Mouse (Mus musculus): ENCODE measurements at regions not wholly inside any gene's neighbourhood (a gene's known extent, or its start where the extent isn't known, plus 50 kb on each side); places are given as distances from the start of the nearest gene placed in this dataset.
A peak's percentile ranks its signal among the peaks of the same experiment; 100 is the strongest.
"Not testable (repeated sequence)": the region's sequence is repeated elsewhere in the genome, so short reads cannot be mapped to it uniquely, and the experiment has no call there.

GRCm38 (mm10) chr6:13006596-13006995 lies 63.0 kb upstream of the Tmem106b start:
- DNase-seq = no peak

GRCm38 (mm10) chr6:12994701-12995100 lies 74.9 kb upstream of the Tmem106b start:
- DNase-seq = no peak

DNA sequence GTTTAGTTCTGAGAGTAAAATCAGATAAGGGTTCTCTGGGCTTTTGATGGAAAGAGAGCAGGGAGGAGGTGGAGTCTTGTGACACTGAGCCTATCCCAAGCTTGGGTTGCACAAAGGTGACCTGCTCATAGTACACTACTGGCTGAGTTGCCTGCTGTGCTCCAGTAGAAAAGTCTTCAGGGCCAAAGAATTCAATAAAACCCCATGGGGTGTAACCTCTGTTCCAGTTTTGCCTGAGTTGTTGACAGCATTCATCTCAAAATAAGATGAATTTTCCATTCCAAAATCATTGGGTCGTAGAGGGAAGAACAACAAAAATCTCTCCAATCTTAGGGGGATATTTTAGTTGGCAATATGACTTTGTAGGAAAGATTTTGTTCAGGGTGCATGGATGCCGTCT lies 75.8 kb upstream of the Tmem106b start:
- no peak for DNase-seq

DNA sequence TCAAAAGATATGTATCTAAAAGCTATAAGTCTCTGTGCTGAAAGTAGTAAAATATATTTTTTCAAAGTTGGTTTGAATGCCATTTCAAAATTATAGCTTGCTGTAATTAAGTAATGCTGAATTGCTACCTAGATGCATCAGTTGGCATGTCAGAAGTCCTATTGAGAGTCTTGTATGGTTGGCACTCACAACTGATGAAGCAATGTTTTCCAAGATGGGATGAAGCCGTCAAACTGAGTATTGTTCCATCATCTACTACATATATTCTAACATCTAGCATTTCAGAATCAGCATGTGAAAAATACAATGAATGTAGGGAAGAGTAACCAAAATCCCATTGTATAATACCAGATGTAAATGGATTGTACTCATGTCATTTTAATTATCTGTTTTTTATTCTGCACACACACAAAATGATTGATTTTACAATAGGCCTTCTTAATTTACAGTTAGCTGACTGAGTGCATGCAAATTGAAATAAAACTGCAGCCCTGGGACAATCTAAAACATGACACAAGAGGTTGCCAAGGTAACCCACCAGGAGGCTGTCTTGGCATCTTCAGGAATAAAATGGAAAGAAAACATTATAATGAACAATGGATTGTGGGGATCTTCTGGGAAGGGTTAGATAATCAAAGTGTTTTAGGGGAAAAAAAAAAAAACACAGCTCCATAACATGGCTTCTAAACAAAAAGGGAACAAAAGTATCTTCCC lies 92.2 kb upstream of the Tmem106b start:
- DNase-seq = no peak

- no peak for DNase-seq
Observed at GRCm38 (mm10) chr6:12971604-12972003, 98.0 kb upstream of the Tmem106b start.

- no peak for DNase-seq
Observed at GRCm38 (mm10) chr6:12967291-12967690, 102.3 kb upstream of the Tmem106b start.

GRCm38 (mm10) chr6:12957797-12958196 lies 111.8 kb upstream of the Tmem106b start:
- DNase-seq = no peak

GRCm38 (mm10) chr6:12911610-12912009 lies 157.9 kb upstream of the Tmem106b start:
- DNase-seq = no peak

DNA sequence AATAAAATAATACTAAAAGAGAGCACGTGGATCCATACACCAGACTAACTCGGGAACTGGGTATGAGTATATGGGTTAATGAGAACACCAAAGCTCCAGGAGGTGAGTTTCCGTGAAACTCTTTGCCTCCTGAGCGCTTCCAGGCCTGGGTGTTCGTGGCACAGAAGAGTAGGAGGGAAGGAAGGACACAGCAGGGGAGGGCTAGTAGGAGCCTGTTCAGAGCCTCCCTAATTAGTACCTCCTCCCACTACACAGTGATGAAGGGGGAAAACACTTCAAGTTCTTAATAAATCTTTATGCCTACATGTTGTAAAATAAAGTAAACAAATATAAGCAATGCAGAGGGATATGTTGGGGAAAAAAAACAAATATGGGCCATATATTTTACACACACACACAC lies 143.7 kb upstream of the Thsd7a start:
- DNase-seq = peak; percentile 8

DNA sequence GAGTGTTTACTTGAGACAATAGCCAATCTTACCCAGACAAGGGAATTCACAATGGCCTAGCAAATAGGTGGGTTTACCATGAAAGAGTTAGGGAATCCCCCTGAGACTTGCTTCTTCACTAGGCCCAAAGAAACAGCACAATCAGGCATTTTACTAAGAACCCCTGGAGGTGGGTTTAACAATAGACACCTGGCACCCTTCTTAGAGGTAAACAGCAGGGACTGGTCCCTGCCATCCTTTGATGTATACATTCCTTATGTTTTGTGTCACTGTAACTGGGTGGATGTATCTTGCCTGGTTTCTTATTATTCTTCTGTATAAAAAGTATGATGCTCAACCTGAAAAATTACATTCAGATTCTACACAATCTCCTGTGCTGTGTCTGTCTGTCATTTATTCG lies 127.7 kb upstream of the Thsd7a start:
- not testable (repeated sequence) for DNase-seq

- no peak for DNase-seq
Observed at GRCm38 (mm10) chr6:12876366-12876765, 127.2 kb upstream of the Thsd7a start.

- no peak for DNase-seq
Observed at GRCm38 (mm10) chr6:12868251-12868650, 119.0 kb upstream of the Thsd7a start.

DNA sequence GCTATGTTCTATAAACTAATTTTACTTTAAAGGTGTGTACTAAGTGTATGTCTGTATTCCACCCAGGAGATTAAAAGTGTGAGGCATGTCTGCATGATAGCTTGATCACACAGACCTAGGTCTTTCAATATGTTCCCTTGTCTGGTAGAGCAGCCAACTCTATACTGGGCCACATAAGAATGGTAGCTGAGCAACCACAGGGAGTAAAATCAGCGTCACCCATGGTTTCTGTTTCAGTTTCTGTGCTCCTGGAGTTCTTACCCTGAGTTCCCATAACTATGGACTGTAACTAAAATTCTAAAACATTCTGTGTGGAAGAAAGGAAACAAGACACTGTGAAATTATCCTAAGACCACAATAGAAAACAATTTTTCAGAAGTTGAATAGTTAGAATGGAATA lies 102.8 kb upstream of the Thsd7a start:
- no peak for DNase-seq

DNA sequence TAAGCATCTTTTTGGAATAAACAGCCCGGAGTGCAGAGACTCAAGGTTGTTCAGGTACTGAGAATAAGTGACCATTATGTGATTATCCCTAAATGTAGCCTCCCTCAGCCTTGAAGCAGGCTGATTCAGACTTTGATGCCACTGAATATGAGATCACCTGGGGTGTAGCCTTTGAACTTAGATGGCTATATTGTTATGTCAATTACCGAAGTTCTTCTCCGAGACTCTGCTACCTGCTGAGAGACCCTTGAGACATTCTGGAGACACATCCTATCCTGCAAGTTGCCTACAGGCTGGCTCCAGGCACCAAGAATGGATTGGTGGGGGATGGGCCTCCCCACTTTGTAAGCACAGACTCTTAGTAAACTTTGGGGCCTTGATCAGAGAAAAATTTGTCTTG lies 85.9 kb upstream of the Thsd7a start:
- not testable (repeated sequence) for DNase-seq

DNA sequence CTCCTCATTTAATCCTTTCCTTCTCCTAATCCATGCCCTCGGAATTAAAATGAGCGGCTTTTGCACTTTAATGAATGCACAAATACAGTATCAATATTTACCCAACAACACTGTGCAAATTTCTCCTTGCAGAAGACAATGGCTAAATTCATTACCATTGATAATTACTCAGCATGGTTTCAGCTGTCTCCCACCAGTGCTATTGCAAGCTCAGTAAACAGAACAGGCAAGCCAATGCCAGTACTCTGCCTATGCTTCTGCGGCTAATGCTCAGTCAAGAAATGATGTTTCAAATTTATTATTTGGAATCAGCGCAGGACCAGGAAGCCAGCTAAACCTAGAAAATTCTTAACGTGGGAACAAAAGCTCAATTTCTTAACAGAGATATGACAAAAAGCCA lies 84.1 kb upstream of the Thsd7a start:
- DNase-seq = no peak

DNA sequence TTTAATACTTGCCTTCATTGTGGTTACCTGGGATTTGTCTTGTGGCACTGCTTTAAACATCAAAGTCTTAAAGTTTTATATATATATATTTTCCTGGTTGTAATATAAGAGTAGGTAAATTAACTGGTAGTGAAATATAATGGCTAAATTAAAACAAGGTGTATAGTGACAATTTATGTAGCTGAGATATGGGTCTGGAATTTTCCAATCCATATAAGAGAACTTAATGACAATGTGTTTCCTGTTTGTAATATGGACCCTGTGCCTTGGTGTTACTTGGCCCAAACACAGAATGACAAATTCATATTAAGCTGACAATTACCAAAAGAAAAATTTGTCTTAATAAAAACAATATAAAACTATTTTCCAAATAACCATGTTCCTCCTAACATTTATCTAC lies 82.7 kb upstream of the Thsd7a start:
- no peak for DNase-seq

DNA sequence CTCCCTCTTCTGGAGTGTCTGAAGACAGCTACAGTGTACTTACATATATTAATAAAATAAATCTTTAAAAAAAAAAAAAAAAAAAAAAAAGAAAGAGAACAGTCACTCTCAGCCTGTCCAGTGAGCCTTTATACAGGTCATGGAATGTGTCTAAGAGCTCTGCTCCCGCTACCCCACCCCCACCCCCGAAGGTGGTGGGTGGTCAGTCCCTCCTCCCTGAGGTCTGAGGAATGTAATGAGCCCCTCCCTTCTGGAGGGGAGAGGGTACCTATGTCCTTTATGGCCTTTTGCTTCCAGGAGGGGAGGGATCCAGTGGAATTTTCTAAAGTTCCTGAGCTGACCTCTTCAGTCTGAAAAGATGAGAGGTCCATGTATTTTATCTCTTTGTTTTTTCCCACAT lies 82.3 kb upstream of the Thsd7a start:
- no peak for DNase-seq

DNA sequence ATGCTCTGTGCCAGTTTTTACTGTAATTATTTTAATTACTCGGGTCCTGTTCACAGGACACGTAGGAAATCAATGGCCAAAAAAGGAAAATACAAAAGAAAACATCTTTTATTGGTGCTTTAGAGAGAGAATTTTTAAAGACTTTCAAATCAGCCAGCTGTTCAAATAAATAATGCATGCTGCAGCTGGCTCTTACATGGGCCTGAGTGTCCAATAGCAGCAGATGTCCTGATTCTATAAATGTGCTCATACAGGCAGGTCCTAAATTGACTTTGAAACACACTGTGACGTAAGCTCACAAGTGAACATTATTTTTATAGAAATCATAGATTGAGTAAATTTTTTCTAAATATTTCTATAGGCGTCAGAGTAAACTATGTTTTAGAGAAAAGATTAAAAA lies 78.5 kb upstream of the Thsd7a start:
- DNase-seq = no peak

GRCm38 (mm10) chr6:12814972-12815770 lies 66.0 kb upstream of the Thsd7a start:
- DNase-seq = no peak

GRCm38 (mm10) chr6:12813781-12814180 lies 64.6 kb upstream of the Thsd7a start:
- not testable (repeated sequence) for DNase-seq

DNA sequence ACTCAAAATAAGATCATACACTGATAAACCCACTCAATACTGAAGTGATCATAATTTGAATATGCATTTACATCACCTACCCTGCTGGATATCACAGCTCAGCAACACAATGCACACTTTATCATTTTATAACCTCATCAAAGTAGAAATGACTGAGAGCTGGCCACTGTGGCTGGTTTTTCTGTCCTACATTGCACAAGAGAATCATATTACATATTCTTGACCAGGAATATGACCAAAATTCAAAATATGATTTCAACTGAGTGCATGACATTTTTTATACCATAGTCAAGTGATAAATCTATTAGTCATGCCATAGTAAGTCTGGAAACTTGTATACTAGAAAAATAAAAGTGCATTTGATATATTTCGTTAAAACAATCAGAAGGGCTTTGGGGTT lies 63.3 kb upstream of the Thsd7a start:
- no peak for DNase-seq

- no peak for DNase-seq
Observed at GRCm38 (mm10) chr6:12812036-12812435, 62.8 kb upstream of the Thsd7a start.

DNA sequence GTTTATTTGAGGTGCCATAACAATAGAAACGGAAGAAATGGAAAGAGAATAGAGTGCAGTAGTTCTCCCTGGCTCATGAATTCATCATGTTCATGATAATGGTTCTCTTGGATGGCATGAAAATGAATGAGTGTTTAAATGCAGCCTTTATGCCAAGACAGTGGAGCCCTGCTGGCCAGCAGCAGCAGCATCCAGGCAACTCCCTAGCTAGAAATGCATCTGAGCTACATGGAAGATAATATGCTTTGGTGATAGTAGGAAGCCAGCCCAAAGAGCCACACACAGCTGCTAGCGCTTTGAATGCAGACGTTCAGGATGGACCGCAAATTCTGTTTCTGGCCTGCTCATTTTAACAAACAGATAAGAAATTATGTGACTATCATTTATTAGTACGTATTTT lies 60.4 kb upstream of the Thsd7a start:
- DNase-seq = no peak

All from kidney, postnatal 10 days (tissue).